Mouse (Mus musculus) ES-E14 (cell line): ENCODE data around the gene Mtcl1. TPM values are rescaled to one million over a fixed set of nuclear protein-coding genes. Genes with fewer than 3 reads are reported as not detected.

Experiments used
- DNase-seq: peaks from one replicate; pipeline ENCODE4 v3.0.0-alpha.2; 2013; ENCODE audit warnings: low read depth, low spot score
- H3K27ac ChIP-seq: 2 replicates; pipeline ENCODE4 v1.5.1; 2012; ENCODE audit warnings: low read depth, mild to moderate bottlenecking, low read length, moderate library complexity, mixed read lengths; ENCODE audit not compliant: poor library complexity, insufficient read depth, severe bottlenecking
- H3K36me3 ChIP-seq: 2 replicates; pipeline ENCODE4 v1.6.1; 2012; ENCODE audit warnings: mild to moderate bottlenecking, low read length, moderate library complexity, mixed read lengths; ENCODE audit not compliant: control insufficient read depth, poor library complexity, insufficient read depth, severe bottlenecking
- H3K4me1 ChIP-seq, 2 experiments: fragments of 150-350 bp in 1 of 2; sonication (generic) in 1 of 2; 2 replicates each; pipeline ENCODE4 v1.6.1; 2012; ENCODE audit warnings: low read length in 2 of 2, mild to moderate bottlenecking in 1 of 2, mixed read lengths in 1 of 2; ENCODE audit not compliant: control insufficient read depth in 2 of 2, insufficient read depth in 2 of 2, poor library complexity in 1 of 2
- H3K4me3 ChIP-seq, 2 experiments: fragments of 150-350 bp in 1 of 2; sonication (generic) in 1 of 2; 2 replicates each; pipeline ENCODE4 v1.5.1; 2012; ENCODE audit warnings: low read length in 2 of 2, low read depth in 1 of 2, mild to moderate bottlenecking in 1 of 2, mixed read lengths in 1 of 2; ENCODE audit not compliant: insufficient read depth in 1 of 2, poor library complexity in 1 of 2, severe bottlenecking in 1 of 2
- H3K9ac ChIP-seq: 2 replicates; pipeline ENCODE4 v1.6.1; 2012; ENCODE audit warnings: low read depth, mild to moderate bottlenecking, low read length, mixed read lengths; ENCODE audit not compliant: poor library complexity, insufficient read depth, severe bottlenecking
- H3K9me3 ChIP-seq: fragments of 150-350 bp; sonication (generic); 2 replicates; pipeline ENCODE4 v1.6.1; 2012; ENCODE audit warnings: low read depth, mild to moderate bottlenecking, low read length; ENCODE audit not compliant: control insufficient read depth, insufficient read depth
- CHD2 ChIP-seq: IDR thresholded peaks from 2 replicates; pipeline ENCODE4 v1.6.1; 2014; ENCODE audit warnings: mild to moderate bottlenecking, low read depth, low read length, inconsistent platforms
- HCFC1 ChIP-seq: IDR thresholded peaks from 2 replicates; pipeline ENCODE4 v1.6.1; 2012; ENCODE audit warnings: low read length, inconsistent platforms, borderline replicate concordance; ENCODE audit not compliant: insufficient read depth
- MAFK ChIP-seq: IDR thresholded peaks from 2 replicates; pipeline ENCODE4 v1.6.1; 2014; ENCODE audit warnings: mild to moderate bottlenecking, low read depth, low read length, inconsistent platforms; ENCODE audit not compliant: insufficient read depth
- ZC3H11A ChIP-seq: IDR thresholded peaks from 2 replicates; pipeline ENCODE4 v1.6.1; 2012; ENCODE audit warnings: low read depth, mild to moderate bottlenecking, inconsistent platforms, low read length, borderline replicate concordance
- ZNF384 ChIP-seq: IDR thresholded peaks from 2 replicates; pipeline ENCODE4 v1.6.1; 2012; ENCODE audit warnings: low read depth, low read length, inconsistent platforms
- in situ Hi-C, 2 experiments: fragments of 600-800 bp; cut with MboI; formaldehyde crosslinking; loops; one replicate each; pipeline ENCODE4 v1.15.1; 2025; ENCODE audit warnings: low sequenced_read_pairs in 2 of 2, inconsistent platforms in 1 of 2; ENCODE audit not compliant: unreplicated experiment in 2 of 2
- total RNA-seq: library from RNA; depleted of rRNA; stranded (reverse); fragments of 300-350 nt; gene quantifications from 2 replicates; pipeline ENCODE4 v1.2.3, GENCODE M21; 2012

Mtcl1 gene
- total RNA-seq, 1 experiment, result 75.8 TPM

DNA sequence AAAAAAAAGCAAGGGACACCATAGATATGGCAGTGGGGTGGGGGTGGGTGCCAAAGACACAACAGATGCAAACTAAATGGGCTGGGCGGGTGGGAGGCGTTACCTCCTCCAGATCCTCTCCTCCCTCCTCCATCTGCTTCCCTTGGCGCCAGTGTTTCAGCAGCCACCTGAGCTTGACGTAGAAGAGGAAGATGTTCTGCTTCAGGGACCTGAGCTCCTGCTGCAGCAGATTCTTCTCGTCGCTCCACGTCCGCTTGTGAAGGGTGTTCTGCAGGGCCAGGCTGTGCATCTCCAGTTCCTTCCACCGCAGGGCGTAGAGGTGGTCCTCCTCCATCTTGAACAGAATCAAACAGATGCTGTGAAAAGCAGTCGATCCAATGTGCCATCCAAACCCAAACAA lies 81.4 kb downstream of the Mtcl1 start:
- no peak overlapping the region for H3K27ac ChIP-seq
- H3K9me3 ChIP-seq, result no peaks in the 10 kb centered on the region
- peaks cover 0 to 6% of the 10 kb centered on the region in 2 experiments; a peak in 2 of 4 replicates for H3K4me1 ChIP-seq
- H3K36me3 ChIP-seq, result peaks cover 38% of the 10 kb centered on the region
- no peak for TF ChIP-seq ZC3H11A
- TF ChIP-seq CHD2, result no peak
- no peak for TF ChIP-seq ZNF384
- no peak for TF ChIP-seq MAFK
- no peak for TF ChIP-seq HCFC1
- in situ Hi-C loops, result no loop called here
- no peak for DNase-seq
- no peak overlapping the region for H3K4me3 ChIP-seq
- no peak overlapping the region for H3K9ac ChIP-seq

DNA sequence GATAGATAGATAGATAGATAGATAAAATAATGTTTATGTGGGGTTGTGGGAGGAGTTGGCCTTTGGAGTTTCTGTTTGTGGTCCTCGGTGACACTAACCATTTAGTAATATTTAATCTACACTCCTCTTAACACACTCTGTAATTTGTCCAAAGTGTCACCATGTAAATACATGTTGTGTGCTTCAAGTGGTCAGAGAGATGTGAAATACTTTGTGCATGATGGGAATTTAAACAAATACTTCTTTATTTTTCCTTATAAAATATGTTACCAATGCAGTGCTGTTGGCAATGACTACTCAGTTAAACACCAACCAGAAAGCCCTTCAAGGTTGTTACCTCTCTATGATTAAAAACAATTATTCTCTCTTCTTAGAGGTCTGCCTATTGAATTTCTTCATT lies 83.9 kb downstream of the Mtcl1 start:
- Histone ChIP-seq H3K27ac (no peak overlapping the region), H3K4me3 (no peak overlapping the region), H3K9ac (no peak overlapping the region), H3K9me3 (no peaks in the 10 kb centered on the region), H3K36me3 (peaks cover 34% of the 10 kb centered on the region), H3K4me1 (peaks cover 0 to 6% of the 10 kb centered on the region in 2 experiments; a peak in 2 of 4 replicates)
- TF ChIP-seq MAFK, result no peak
- no peak for TF ChIP-seq ZNF384
- TF ChIP-seq ZC3H11A, result no peak
- no peak for TF ChIP-seq CHD2
- TF ChIP-seq HCFC1, result no peak
- DNase-seq, result no peak
- in situ Hi-C loops, result no loop called here

DNA sequence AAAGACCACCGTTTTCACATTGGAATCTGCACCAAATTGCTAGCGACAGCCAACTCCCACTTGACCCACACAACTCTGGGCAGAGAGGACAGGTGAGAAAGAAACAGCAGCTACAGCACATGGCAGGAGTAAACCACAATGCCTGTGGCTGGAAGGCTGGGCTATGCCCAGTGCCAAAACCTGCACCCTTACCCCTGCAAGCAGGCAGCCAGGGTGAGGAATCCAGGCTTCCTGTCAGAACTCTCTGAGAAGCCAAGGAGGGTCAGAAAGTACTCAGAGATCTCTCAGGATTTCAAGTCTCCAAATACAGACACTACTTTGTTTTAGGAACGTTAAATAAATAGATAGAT lies 84.3 kb downstream of the Mtcl1 start:
- peak overlapping the region; percentile 81; the same call in 1 of the 2 replicates for H3K9ac ChIP-seq
- no peak for TF ChIP-seq ZC3H11A
- no peak for TF ChIP-seq MAFK
- no peak for TF ChIP-seq HCFC1
- TF ChIP-seq ZNF384, result no peak
- TF ChIP-seq CHD2, result no peak
- peaks cover 0 to 6% of the 10 kb centered on the region in 2 experiments; a peak in 2 of 4 replicates for H3K4me1 ChIP-seq
- no peak for DNase-seq
- H3K9me3 ChIP-seq, result no peaks in the 10 kb centered on the region
- H3K4me3 ChIP-seq, result peak overlapping the region in 1 of 2 experiments; percentile 76; a peak in 2 of 4 replicates
- peaks cover 34% of the 10 kb centered on the region for H3K36me3 ChIP-seq
- H3K27ac ChIP-seq, result no peak overlapping the region; the same call in 1 of the 2 replicates
- in situ Hi-C loops, result no loop called here

DNA sequence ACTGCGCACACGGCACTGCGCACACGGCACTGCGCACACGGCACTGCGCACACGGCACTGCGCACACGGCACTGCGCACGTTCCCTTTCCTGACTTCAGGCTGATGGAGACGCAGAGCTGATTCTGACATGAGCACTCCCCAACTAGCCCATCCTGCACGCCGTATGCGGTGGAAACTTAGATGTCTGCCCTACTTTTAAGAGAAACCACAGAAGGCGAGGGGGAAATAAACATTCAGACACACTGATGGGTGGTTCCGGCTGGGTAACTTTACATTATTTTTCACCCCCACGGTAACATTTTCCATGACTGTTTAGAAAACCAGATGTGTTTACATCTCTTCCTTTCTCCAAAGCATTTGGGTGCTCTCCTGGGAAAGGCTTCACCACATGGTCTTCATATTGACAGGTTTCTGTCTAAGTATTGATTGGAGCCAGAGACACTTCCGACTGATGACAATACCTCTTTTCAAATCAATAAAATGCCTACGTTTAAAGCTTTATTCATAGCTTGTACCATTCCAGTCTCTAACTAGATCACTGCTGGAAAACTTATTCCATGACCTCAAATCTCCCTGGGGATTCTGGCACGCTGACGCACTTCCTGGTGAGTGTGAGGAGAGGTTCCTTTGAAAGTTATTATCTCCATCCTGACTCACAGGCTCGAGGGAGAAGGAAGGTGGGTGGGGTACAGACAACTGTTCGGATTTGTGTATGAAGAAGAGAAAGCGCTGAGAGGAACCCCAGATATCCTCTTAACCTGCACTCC lies 84.8 kb downstream of the Mtcl1 start:
- in situ Hi-C loops, result no loop called here
- peak overlapping the region; percentile 62 to 76 for H3K4me3 ChIP-seq

More for the DNA sequence above, 84.8 kb downstream of the Mtcl1 start:
- H3K9me3 ChIP-seq, result no peaks in the 10 kb centered on the region
- TF ChIP-seq MAFK (no peak), ZNF384 (no peak), CHD2 (no peak), HCFC1 (0 out of 2 replicates have a peak, but pooled peaks have one; percentile 54), ZC3H11A (no peak)
- peaks cover 28% of the 10 kb centered on the region for H3K36me3 ChIP-seq
- H3K9ac ChIP-seq, result peak overlapping the region; percentile 81
- peak; percentile 42 for DNase-seq
- H3K27ac ChIP-seq, result peak overlapping the region; percentile 37; the same call in 1 of the 2 replicates
- peaks cover 0 to 4% of the 10 kb centered on the region in 2 experiments; a peak in 2 of 4 replicates for H3K4me1 ChIP-seq
